Mouse (Mus musculus): ENCODE data around the gene Prkaca.
"Not testable (repeated sequence)": the region's sequence is repeated elsewhere in the genome, so short reads cannot be mapped to it uniquely, and the experiment has no call there.

Gene Prkaca

GRCm38 (mm10) chr8:84002957-84003611, 30.3 kb downstream of the Prkaca start:
- DNase-seq, result peak in 1 of 2 experiments; percentile 20

GRCm38 (mm10) chr8:84003612-84004246, 30.9 kb downstream of the Prkaca start:
- DNase-seq, result no peak

- DNase-seq, result peak; percentile 94 to 96
Observed at GRCm38 (mm10) chr8:84004533-84005201, 31.9 kb downstream of the Prkaca start.

- DNase-seq, result not testable (repeated sequence)
Observed at GRCm38 (mm10) chr8:84005502-84005901, 32.7 kb downstream of the Prkaca start.

- DNase-seq, result peak in 1 of 2 experiments; percentile 54
Observed at GRCm38 (mm10) chr8:84008362-84008761, 35.6 kb downstream of the Prkaca start.

GRCm38 (mm10) chr8:84009876-84010275, 37.1 kb downstream of the Prkaca start:
- peak; percentile 94 to 95 for DNase-seq

GRCm38 (mm10) chr8:84010625-84011611, 38.1 kb downstream of the Prkaca start:
- DNase-seq, result peak; percentile 89 to 91

- peak; percentile 66 to 82 for DNase-seq
Observed at GRCm38 (mm10) chr8:84011705-84012498, 39.1 kb downstream of the Prkaca start, which contains the start of gene 2210011C24Rik. Gene 2210011C24Rik (minus strand): TSS chr8:84012171.

GRCm38 (mm10) chr8:84012499-84013165, 39.8 kb downstream of the Prkaca start:
- DNase-seq, result peak; percentile 52 to 73

GRCm38 (mm10) chr8:84015833-84016232, 43.0 kb downstream of the Prkaca start:
- no peak for DNase-seq

- no peak for DNase-seq
Observed at GRCm38 (mm10) chr8:84019738-84020137, 46.9 kb downstream of the Prkaca start.

GRCm38 (mm10) chr8:84021096-84021495, 48.3 kb downstream of the Prkaca start, which contains the start of gene Palm3:
Gene Palm3 (plus strand): TSS chr8:84021471.
- peak; percentile 77 to 89 for DNase-seq

- DNase-seq, result peak in 1 of 2 experiments; percentile 48
Observed at GRCm38 (mm10) chr8:84021569-84021968, 48.8 kb downstream of the Prkaca start.

- DNase-seq, result peak; percentile 72 to 81
Observed at GRCm38 (mm10) chr8:84023085-84023484, 50.3 kb downstream of the Prkaca start.

- DNase-seq, result peak; percentile 51 to 73
Observed at GRCm38 (mm10) chr8:84023631-84024030, 50.8 kb downstream of the Prkaca start.

- peak; percentile 84 to 89 for DNase-seq
Observed at GRCm38 (mm10) chr8:84024171-84024570, 51.4 kb downstream of the Prkaca start.

- DNase-seq, result peak; percentile 85 to 88
Observed at GRCm38 (mm10) chr8:84025863-84026262, 53.1 kb downstream of the Prkaca start.

GRCm38 (mm10) chr8:84027449-84027848, 54.7 kb downstream of the Prkaca start:
- peak in 1 of 2 experiments; percentile 50 for DNase-seq

GRCm38 (mm10) chr8:84029272-84029671, 56.5 kb downstream of the Prkaca start:
- DNase-seq, result no peak

- no peak for DNase-seq
Observed at GRCm38 (mm10) chr8:84032777-84033176, 60.0 kb downstream of the Prkaca start.

GRCm38 (mm10) chr8:84038015-84038414, 65.2 kb downstream of the Prkaca start:
- DNase-seq, result peak; percentile 60 to 69
